Mouse (Mus musculus) embryonic facial prominence, embryonic 13.5 days (tissue): Measurements from ENCODE around the gene Cadm2. TPM values are rescaled to one million over a fixed set of nuclear protein-coding genes. Genes with fewer than 3 reads are reported as not detected.

Experiments used
- ATAC-seq: fragments of 200-750 bp; cut with Nextera tagmentation; 2 replicates; pipeline ENCODE4 v1.8.0; 2017; ENCODE audit warnings: low read depth; ENCODE audit not compliant: insufficient number of reproducible peaks, insufficient read depth, low FRiP score, low TSS enrichment
- H3K27ac ChIP-seq: fragments of 300-500 bp; sonication (generic); 2 replicates; pipeline ENCODE4 v1.5.1; 2015; ENCODE audit warnings: moderate library complexity, mild to moderate bottlenecking, inconsistent platforms
- H3K27me3 ChIP-seq: fragments of 300-500 bp; sonication (generic); 2 replicates; pipeline ENCODE4 v1.6.1; 2015; ENCODE audit warnings: mild to moderate bottlenecking, inconsistent platforms
- H3K36me3 ChIP-seq: fragments of 300-500 bp; sonication (generic); 2 replicates; pipeline ENCODE4 v1.6.1; 2015; ENCODE audit warnings: mild to moderate bottlenecking, inconsistent platforms
- H3K4me1 ChIP-seq: fragments of 300-500 bp; sonication (generic); 2 replicates; pipeline ENCODE4 v1.6.1; 2015; ENCODE audit warnings: inconsistent platforms
- H3K4me2 ChIP-seq: fragments of 300-500 bp; sonication (generic); 2 replicates; pipeline ENCODE4 v1.6.1; 2015; ENCODE audit warnings: moderate library complexity, mild to moderate bottlenecking, inconsistent platforms
- H3K4me3 ChIP-seq: fragments of 300-500 bp; sonication (generic); 2 replicates; pipeline ENCODE4 v1.5.1; 2015; ENCODE audit warnings: mild to moderate bottlenecking, inconsistent platforms
- H3K9ac ChIP-seq: fragments of 300-500 bp; sonication (generic); 2 replicates; pipeline ENCODE4 v1.6.1; 2015; ENCODE audit warnings: mild to moderate bottlenecking, inconsistent platforms
- H3K9me3 ChIP-seq: fragments of 300-500 bp; sonication (generic); 2 replicates; pipeline ENCODE4 v1.6.1; 2016; ENCODE audit warnings: inconsistent platforms
- WGBS: fragments of 180-500 bp; shearing (Covaris S2); methylation state at CpG from one replicate; pipeline ENCODE4 v1.1.7; 2015; ENCODE audit warnings: mixed read lengths; 5-methylcytosine and 5-hydroxymethylcytosine counted together
- polyA plus RNA-seq: library from polyadenylated mRNA; unstranded; fragments of >200 nt; fragmentation: Nextera tagmentation; extraction: Ambion mirVana; gene quantifications from 2 replicates; pipeline ENCODE4 v1.2.1, GENCODE M21; 2015

Cadm2 gene
- polyA plus RNA-seq, 1 experiment from 2014 or later = 3.8 TPM

DNA sequence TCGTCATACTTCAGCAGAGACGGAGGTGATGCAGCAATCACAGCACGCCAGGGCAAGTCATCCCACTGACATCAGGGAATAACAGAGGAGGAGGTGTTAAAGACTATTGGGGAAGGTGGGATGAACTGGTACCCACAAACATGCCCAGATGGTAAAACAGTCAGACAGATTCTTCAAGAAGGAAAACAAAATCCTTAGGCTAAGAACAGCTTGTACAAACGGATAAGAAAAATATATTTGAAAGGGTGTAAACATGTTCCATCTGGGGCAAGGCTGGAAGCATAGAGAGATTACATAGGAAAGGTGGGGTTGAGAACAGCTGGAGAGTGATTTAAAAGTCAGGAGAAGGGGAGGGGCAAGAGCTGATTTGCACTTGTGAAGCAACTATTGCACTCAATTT lies 619.0 kb downstream of the Cadm2 start:
- WGBS = 63% methylated on average over 4 of the region's 4 CpGs

DNA sequence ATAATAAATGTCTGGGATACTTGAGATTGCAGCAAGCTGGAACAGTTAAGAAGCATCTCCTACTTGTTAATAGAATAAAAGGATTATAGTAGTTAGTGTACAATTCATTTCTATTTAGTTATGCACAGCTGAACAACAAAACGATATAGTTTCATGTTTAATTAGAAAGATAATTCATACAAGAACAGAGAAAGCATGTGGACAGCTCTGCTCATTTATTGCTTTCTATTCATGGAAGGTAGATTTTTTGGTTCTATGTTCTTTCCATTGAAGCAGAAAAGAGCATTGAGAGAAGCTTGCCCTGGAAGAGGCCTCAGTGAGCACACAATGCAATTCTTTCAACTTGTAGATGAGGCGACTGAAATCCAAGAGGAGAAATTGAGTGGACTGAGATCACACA lies 623.2 kb downstream of the Cadm2 start:
- Histone ChIP-seq H3K36me3 (no peaks in the 10 kb centered on the region), H3K4me3 (no peak overlapping the region), H3K4me2 (no peak overlapping the region), H3K27me3 (no peaks in the 10 kb centered on the region), H3K4me1 (no peaks in the 10 kb centered on the region), H3K9ac (no peak overlapping the region), H3K9me3 (no peaks in the 10 kb centered on the region), H3K27ac (no peak overlapping the region)
- ATAC-seq = no peak
- 83% methylated on average over 2 of the region's 2 CpGs for WGBS

More for the DNA sequence above, 619.0 kb downstream of the Cadm2 start:
- no peak overlapping the region for H3K9ac ChIP-seq
- no peak overlapping the region for H3K27ac ChIP-seq
- no peaks in the 10 kb centered on the region for H3K36me3 ChIP-seq
- no peak overlapping the region for H3K4me2 ChIP-seq
- H3K4me3 ChIP-seq = no peak overlapping the region
- no peaks in the 10 kb centered on the region for H3K27me3 ChIP-seq
- ATAC-seq = no peak
- no peaks in the 10 kb centered on the region for H3K4me1 ChIP-seq
- H3K9me3 ChIP-seq = no peaks in the 10 kb centered on the region

- Histone ChIP-seq H3K4me1 (no peaks in the 10 kb centered on the region), H3K36me3 (no peaks in the 10 kb centered on the region), H3K4me3 (no peak overlapping the region), H3K9ac (no peak overlapping the region), H3K9me3 (no peaks in the 10 kb centered on the region), H3K27me3 (no peaks in the 10 kb centered on the region), H3K27ac (no peak overlapping the region), H3K4me2 (no peak overlapping the region)
- ATAC-seq = no peak
- 91% methylated on average over 6 of the region's 6 CpGs for WGBS
Observed at GRCm38 (mm10) chr16:66987741-66988140, 633.0 kb downstream of the Cadm2 start.

- no peak overlapping the region for H3K4me2 ChIP-seq
- no peaks in the 10 kb centered on the region for H3K9me3 ChIP-seq
- no peak overlapping the region for H3K9ac ChIP-seq
- no peaks in the 10 kb centered on the region for H3K4me1 ChIP-seq
- H3K36me3 ChIP-seq = no peaks in the 10 kb centered on the region
- WGBS = 78% methylated on average over 7 of the region's 7 CpGs
- no peak for ATAC-seq
- H3K27ac ChIP-seq = no peak overlapping the region
- H3K27me3 ChIP-seq = no peaks in the 10 kb centered on the region
- no peak overlapping the region for H3K4me3 ChIP-seq
Observed at GRCm38 (mm10) chr16:66986879-66987278, 633.8 kb downstream of the Cadm2 start.

- Histone ChIP-seq H3K9ac (no peak overlapping the region), H3K4me3 (no peak overlapping the region), H3K27ac (no peak overlapping the region), H3K36me3 (no peaks in the 10 kb centered on the region), H3K27me3 (no peaks in the 10 kb centered on the region), H3K9me3 (no peaks in the 10 kb centered on the region), H3K4me1 (no peaks in the 10 kb centered on the region), H3K4me2 (no peak overlapping the region)
- 46% methylated on average over 3 of the region's 3 CpGs for WGBS
- no peak for ATAC-seq
Observed at GRCm38 (mm10) chr16:66970912-66971311, 649.8 kb downstream of the Cadm2 start.

DNA sequence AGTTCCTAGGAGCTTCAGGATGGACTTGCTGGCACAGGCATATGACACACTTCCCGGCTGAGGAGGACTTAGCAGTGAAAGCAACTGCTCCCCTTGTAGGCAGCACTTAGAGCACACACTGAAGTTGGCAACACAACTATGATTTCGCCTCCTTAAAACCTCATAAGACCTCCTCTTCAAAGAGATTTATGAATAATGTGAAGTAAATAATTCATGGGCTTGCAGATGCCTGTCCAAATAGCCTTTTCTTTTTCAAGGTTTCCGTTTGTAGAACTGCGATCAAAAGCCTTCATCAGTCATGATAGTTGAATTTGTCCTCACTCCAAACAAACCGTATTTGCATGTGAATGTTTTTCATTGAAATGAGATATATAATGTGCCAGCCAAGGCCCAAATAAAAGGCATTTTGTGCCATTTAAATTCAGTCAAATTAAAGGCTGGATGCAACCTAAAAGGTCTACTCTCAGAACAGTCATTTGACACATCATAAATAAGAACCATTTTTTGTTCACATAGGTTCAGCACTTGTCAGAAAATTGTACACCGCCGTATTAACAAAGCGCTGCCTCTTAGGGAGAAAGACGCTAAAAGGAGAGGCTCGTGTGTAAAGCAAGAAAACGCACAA lies 651.1 kb downstream of the Cadm2 start:
- Histone ChIP-seq H3K4me1 (no peaks in the 10 kb centered on the region), H3K9me3 (no peaks in the 10 kb centered on the region), H3K27ac (no peak overlapping the region), H3K4me3 (no peak overlapping the region), H3K27me3 (no peaks in the 10 kb centered on the region), H3K4me2 (no peak overlapping the region), H3K36me3 (no peaks in the 10 kb centered on the region), H3K9ac (no peak overlapping the region)
- WGBS = 79% methylated on average over 11 of the region's 11 CpGs
- ATAC-seq = no peak

GRCm38 (mm10) chr16:66968336-66968735 lies 652.4 kb downstream of the Cadm2 start:
- Histone ChIP-seq H3K9ac (no peak overlapping the region), H3K4me2 (no peak overlapping the region), H3K4me1 (no peaks in the 10 kb centered on the region), H3K27ac (no peak overlapping the region), H3K9me3 (no peaks in the 10 kb centered on the region), H3K27me3 (no peaks in the 10 kb centered on the region), H3K36me3 (no peaks in the 10 kb centered on the region), H3K4me3 (no peak overlapping the region)
- ATAC-seq = no peak
- WGBS = 79% methylated on average over 5 of the region's 5 CpGs

DNA sequence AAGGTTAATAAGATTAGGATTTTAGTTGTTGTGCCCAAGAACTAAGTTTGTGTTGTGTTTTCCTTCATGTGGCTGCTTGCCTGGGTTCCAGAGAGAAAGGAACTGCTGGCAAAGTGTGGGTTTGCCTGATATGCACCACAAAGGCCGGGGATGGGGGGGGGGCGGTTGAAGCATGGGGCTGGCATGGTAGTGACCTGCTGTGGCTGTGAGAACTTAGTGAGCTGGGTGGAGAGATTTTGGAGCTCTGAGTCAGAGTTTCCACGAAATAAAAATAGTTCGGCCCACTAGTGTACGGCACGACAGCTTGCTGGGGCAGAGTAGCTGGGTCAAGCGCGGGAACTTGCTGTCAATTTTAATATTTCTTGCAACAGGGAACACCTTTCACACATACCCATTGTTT lies 653.0 kb downstream of the Cadm2 start:
- 83% methylated on average over 8 of the region's 8 CpGs for WGBS
- no peaks in the 10 kb centered on the region for H3K9me3 ChIP-seq
- no peak for ATAC-seq
- H3K9ac ChIP-seq = no peak overlapping the region
- no peaks in the 10 kb centered on the region for H3K27me3 ChIP-seq
- H3K4me3 ChIP-seq = no peak overlapping the region
- no peak overlapping the region for H3K27ac ChIP-seq
- H3K36me3 ChIP-seq = no peaks in the 10 kb centered on the region
- no peaks in the 10 kb centered on the region for H3K4me1 ChIP-seq
- H3K4me2 ChIP-seq = no peak overlapping the region

DNA sequence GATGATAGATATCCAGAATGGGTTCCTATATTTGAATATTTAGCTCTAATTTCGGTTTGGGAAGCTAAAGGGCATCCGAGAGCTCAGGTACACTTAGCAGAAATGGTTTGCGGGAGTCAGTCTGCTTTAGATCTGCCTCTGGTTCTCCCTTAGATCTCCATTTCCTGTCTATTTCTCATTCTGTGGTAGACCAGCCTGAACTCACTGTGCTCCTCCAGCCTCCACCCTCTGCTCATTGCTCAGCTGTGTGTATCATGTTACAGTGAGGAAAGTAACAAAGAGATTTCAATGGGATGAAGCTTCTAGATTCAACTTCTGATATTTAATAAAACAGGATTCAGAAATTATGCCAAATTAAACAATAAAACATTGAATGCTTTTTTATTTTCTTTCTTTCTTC lies 661.6 kb downstream of the Cadm2 start:
- no peaks in the 10 kb centered on the region for H3K9me3 ChIP-seq
- H3K4me2 ChIP-seq = no peak overlapping the region
- H3K4me3 ChIP-seq = no peak overlapping the region
- no peak overlapping the region for H3K27ac ChIP-seq
- 47% methylated on average over 3 of the region's 3 CpGs for WGBS
- no peak overlapping the region for H3K9ac ChIP-seq
- no peaks in the 10 kb centered on the region for H3K27me3 ChIP-seq
- H3K36me3 ChIP-seq = no peaks in the 10 kb centered on the region
- ATAC-seq = no peak
- H3K4me1 ChIP-seq = no peaks in the 10 kb centered on the region

DNA sequence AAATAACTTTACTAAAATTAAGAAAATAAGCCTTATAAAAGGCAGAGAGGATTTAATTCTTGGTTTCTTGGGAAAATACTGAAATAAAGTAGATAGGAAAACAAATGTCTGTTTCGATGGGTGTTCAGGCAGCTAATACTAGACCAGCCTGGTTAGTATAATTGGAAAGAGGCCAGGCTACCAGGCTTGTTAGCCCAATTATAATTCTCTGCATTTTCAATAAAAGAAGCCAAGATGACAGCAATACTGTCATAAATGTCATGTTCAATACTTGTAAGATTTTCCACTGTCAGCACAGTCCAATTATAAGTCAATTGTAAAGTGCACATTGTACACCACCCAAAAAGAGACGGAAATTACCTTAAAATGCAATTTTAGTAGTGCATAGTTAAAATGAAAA lies 664.8 kb downstream of the Cadm2 start:
- 87% methylated on average over 2 of the region's 2 CpGs for WGBS
- ATAC-seq = no peak

GRCm38 (mm10) chr16:66936332-66936731 lies 684.4 kb downstream of the Cadm2 start:
- Histone ChIP-seq H3K4me3 (no peak overlapping the region), H3K9ac (no peak overlapping the region), H3K27ac (no peak overlapping the region), H3K9me3 (no peaks in the 10 kb centered on the region), H3K4me2 (no peak overlapping the region), H3K4me1 (no peaks in the 10 kb centered on the region), H3K36me3 (no peaks in the 10 kb centered on the region), H3K27me3 (no peaks in the 10 kb centered on the region)
- 81% methylated on average over 6 of the region's 6 CpGs for WGBS
- no peak for ATAC-seq

More for the DNA sequence above, 664.8 kb downstream of the Cadm2 start:
- no peak overlapping the region for H3K27ac ChIP-seq
- H3K27me3 ChIP-seq = no peaks in the 10 kb centered on the region
- H3K4me3 ChIP-seq = no peak overlapping the region
- H3K4me1 ChIP-seq = no peaks in the 10 kb centered on the region
- no peaks in the 10 kb centered on the region for H3K36me3 ChIP-seq
- H3K9ac ChIP-seq = no peak overlapping the region
- no peak overlapping the region for H3K4me2 ChIP-seq
- H3K9me3 ChIP-seq = no peaks in the 10 kb centered on the region

- H3K27me3 ChIP-seq = no peaks in the 10 kb centered on the region
- H3K27ac ChIP-seq = no peak overlapping the region
- H3K4me2 ChIP-seq = no peak overlapping the region
- H3K4me1 ChIP-seq = no peaks in the 10 kb centered on the region
- H3K9ac ChIP-seq = no peak overlapping the region
- no peak for ATAC-seq
- H3K9me3 ChIP-seq = no peaks in the 10 kb centered on the region
- 38% methylated on average over 1 of the region's 1 CpGs for WGBS
- no peaks in the 10 kb centered on the region for H3K36me3 ChIP-seq
- no peak overlapping the region for H3K4me3 ChIP-seq
Observed at GRCm38 (mm10) chr16:66925517-66925916, 695.2 kb downstream of the Cadm2 start.
